Mouse (Mus musculus) spleen, adult 2 months (tissue): ENCODE data around the gene Nek7. TPM values are rescaled to one million over a fixed set of nuclear protein-coding genes. Genes with fewer than 3 reads are reported as not detected.

ENCODE experiments used
- DNase-seq, 2 experiments: peaks; one replicate each; pipeline versions ENCODE4 v3.0.0 to v3.0.0-alpha.2; 2012 to 2021; ENCODE audit warnings: low spot score in 2 of 2, low read depth in 1 of 2
- H3K27ac ChIP-seq: fragments of 200-500 bp; 2 replicates; pipeline ENCODE4 v1.5.1; 2012; ENCODE audit warnings: low read length, inconsistent platforms; ENCODE audit not compliant: insufficient read depth
- H3K27me3 ChIP-seq: fragments of 200-500 bp; 2 replicates; pipeline ENCODE4 v1.6.1; 2012; ENCODE audit warnings: mild to moderate bottlenecking, moderate library complexity, low read length, inconsistent platforms; ENCODE audit not compliant: control insufficient read depth, insufficient read depth
- H3K36me3 ChIP-seq: fragments of 200-500 bp; 2 replicates; pipeline ENCODE4 v1.6.1; 2012; ENCODE audit warnings: mild to moderate bottlenecking, low read length, inconsistent platforms; ENCODE audit not compliant: control insufficient read depth, insufficient read depth
- H3K4me1 ChIP-seq: fragments of 200-500 bp; 2 replicates; pipeline ENCODE4 v1.6.1; 2011; ENCODE audit warnings: inconsistent platforms; ENCODE audit not compliant: control insufficient read depth, insufficient read depth, insufficient read length
- H3K4me3 ChIP-seq: fragments of 200-500 bp; 2 replicates; pipeline ENCODE4 v1.5.1; 2011; ENCODE audit warnings: mild to moderate bottlenecking, inconsistent platforms; ENCODE audit not compliant: insufficient read depth, insufficient read length; ENCODE audit errors: extremely low read depth
- CTCF ChIP-seq: fragments of 200-500 bp; IDR thresholded peaks from 2 replicates; pipeline ENCODE4 v1.5.1; 2011; ENCODE audit warnings: mild to moderate bottlenecking, inconsistent platforms; ENCODE audit not compliant: insufficient read depth, insufficient read length, insufficient replicate concordance; ENCODE audit errors: extremely low read depth
- POLR2A ChIP-seq: fragments of 200-500 bp; IDR thresholded peaks from 2 replicates; pipeline ENCODE4 v1.6.1; 2011; ENCODE audit warnings: low read depth, low read length, inconsistent platforms
- WGBS: fragments of 180-500 bp; shearing (Covaris S2); methylation state at CpG from one replicate; pipeline ENCODE4 v1.1.7; 2018; 5-methylcytosine and 5-hydroxymethylcytosine counted together
- polyA plus RNA-seq: library from polyadenylated mRNA; depleted of rRNA; stranded (reverse); fragments of >200 nt; gene quantifications from 2 replicates; pipeline ENCODE4 v1.2.3, GENCODE M21; 2012

The Nek7 gene
- polyA plus RNA-seq, 1 experiment: 6.5 TPM

DNA sequence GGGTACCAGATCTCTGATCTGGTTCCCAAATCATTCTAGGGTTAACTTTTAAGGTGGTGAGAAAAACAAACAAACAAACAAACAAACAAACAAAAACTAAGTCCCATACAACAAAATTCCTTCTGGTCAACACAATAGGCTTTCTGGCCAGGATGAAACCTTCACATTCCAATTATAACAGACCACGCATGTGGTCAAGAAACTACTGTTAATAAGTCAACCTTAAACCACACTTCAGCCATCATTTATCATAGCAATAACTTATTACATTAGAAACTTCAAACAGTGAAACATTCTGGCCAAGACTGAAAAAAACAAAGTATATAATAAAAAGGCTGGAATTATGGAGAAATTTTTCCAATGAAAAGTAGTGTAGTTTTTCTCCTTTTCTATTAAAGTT is 14.6 kb upstream of the Nek7 start:
- WGBS: 92% methylated on average over 1 of the region's 1 CpGs
- TF ChIP-seq CTCF: no peak
- TF ChIP-seq POLR2A: no peak

GRCm38 (mm10) chr1:138628919-138629318 is 9.0 kb upstream of the Nek7 start:
- H3K27me3 ChIP-seq: no peaks in the 10 kb centered on the region

More for the DNA sequence above, 14.6 kb upstream of the Nek7 start:
- Histone ChIP-seq H3K4me3 (no peak overlapping the region), H3K27ac (no peak overlapping the region), H3K4me1 (no peaks in the 10 kb centered on the region), H3K27me3 (no peaks in the 10 kb centered on the region), H3K36me3 (no peaks in the 10 kb centered on the region)
- DNase-seq: no peak

GRCm38 (mm10) chr1:138628486-138628885 is 8.5 kb upstream of the Nek7 start:
- no peak for DNase-seq
- H3K27ac ChIP-seq: no peak overlapping the region
- H3K4me1 ChIP-seq: no peaks in the 10 kb centered on the region
- no peaks in the 10 kb centered on the region for H3K36me3 ChIP-seq
- H3K4me3 ChIP-seq: no peak overlapping the region
- H3K27me3 ChIP-seq: no peaks in the 10 kb centered on the region
- WGBS: 93% methylated on average over 3 of the region's 3 CpGs
- TF ChIP-seq CTCF (no peak), POLR2A (no peak)

More at GRCm38 (mm10) chr1:138628919-138629318, 9.0 kb upstream of the Nek7 start:
- H3K27ac ChIP-seq: no peak overlapping the region
- 66% methylated on average over 4 of the region's 4 CpGs for WGBS
- DNase-seq: no peak
- H3K4me1 ChIP-seq: no peaks in the 10 kb centered on the region
- H3K4me3 ChIP-seq: no peak overlapping the region
- no peak for TF ChIP-seq POLR2A
- TF ChIP-seq CTCF: no peak
- H3K36me3 ChIP-seq: no peaks in the 10 kb centered on the region

DNA sequence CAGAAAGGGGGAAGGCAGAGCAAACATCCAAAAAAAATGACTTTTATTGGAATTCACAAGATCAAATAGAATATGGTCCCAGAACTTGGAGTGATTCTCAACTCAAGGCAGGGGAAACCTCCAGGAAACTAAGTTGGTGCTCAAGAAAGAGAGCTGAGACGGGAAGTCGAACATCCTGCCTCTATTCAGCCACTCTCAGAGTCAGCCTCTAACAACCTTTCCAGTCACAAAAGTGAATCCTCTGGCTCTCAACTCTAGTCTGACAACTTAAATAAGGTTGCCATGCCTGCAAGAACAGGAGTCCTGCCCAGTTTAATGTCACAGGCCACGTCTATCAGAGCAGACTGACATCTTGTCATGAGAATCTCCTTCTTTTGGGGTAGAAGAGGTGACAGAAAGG is 7.9 kb upstream of the Nek7 start:
- DNase-seq: no peak
- no peaks in the 10 kb centered on the region for H3K36me3 ChIP-seq
- TF ChIP-seq POLR2A (no peak), CTCF (no peak)
- no peak overlapping the region for H3K4me3 ChIP-seq
- no peaks in the 10 kb centered on the region for H3K4me1 ChIP-seq
- no peaks in the 10 kb centered on the region for H3K27me3 ChIP-seq
- WGBS: 75% methylated on average over 3 of the region's 3 CpGs
- H3K27ac ChIP-seq: no peak overlapping the region

DNA sequence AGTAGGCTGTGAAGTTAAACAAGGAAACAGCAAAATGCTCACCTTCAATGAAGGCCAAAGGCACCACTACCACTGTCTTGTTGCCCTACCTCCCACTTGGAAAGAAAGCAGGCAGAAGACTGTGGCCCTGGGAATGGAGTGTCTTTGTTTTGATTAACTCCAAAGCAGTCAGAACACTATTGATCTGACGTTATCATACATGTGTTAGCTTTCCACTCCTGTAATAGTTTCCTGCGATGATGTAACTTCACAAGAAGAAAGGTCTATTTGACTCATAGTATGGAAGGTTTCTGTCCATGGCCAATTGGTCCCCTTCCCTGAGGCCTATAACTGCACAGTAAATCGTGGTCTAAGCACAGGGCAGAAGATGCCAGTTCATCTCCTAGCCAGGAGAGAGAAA is 6.3 kb upstream of the Nek7 start:
- 83% methylated on average over 3 of the region's 3 CpGs for WGBS
- Histone ChIP-seq H3K4me3 (no peak overlapping the region), H3K27me3 (no peaks in the 10 kb centered on the region), H3K27ac (no peak overlapping the region), H3K4me1 (no peaks in the 10 kb centered on the region), H3K36me3 (no peaks in the 10 kb centered on the region)
- TF ChIP-seq CTCF: no peak
- no peak for TF ChIP-seq POLR2A
- DNase-seq: no peak

DNA sequence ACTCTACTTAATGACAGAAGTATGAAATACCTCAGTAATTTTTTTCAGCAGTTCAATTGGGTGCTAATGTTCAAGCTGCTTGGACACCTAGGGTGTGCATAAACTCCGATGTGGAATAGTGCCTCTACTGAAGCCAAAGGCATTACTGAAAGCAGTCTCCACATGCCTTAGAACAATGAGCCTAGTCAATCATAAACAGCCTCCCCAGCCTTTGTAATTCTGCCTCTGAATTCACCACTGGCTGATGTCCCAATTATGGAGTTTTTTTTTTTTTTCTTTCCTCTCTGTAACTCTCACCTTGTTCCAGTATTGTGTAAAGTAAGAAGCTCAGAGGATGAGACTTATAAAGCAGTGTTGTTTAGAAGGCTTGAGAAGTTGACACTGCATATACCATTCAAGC is 3.9 kb upstream of the Nek7 start:
- Histone ChIP-seq H3K27me3 (no peaks in the 10 kb centered on the region), H3K4me1 (no peaks in the 10 kb centered on the region), H3K4me3 (no peak overlapping the region), H3K27ac (no peak overlapping the region), H3K36me3 (no peaks in the 10 kb centered on the region)
- DNase-seq: no peak
- TF ChIP-seq CTCF (no peak), POLR2A (no peak)
- WGBS: 98% methylated on average over 1 of the region's 1 CpGs

DNA sequence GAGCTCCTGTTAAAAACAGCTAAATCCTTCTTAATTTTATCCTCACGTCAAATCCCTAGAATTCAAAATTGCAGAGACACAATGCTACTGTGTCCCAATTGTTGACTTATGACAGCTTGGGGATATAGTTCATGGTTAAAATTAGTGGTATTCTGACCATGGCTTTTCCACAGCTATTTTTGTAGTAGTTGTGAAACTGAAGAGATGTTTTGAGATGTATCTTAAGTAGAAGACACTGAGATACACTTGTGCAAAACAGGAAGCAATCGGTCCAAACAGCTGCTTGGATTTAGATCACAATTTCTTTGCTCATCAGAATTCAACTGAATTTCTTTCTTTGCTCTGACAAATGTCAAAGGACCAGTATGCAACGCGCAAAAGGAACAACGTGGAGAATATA is 2.9 kb upstream of the Nek7 start:
- Histone ChIP-seq H3K27ac (no peak overlapping the region), H3K4me1 (no peaks in the 10 kb centered on the region), H3K4me3 (no peak overlapping the region), H3K36me3 (no peaks in the 10 kb centered on the region), H3K27me3 (no peaks in the 10 kb centered on the region)
- DNase-seq: no peak
- WGBS: 78% methylated on average over 5 of the region's 5 CpGs
- TF ChIP-seq CTCF (no peak), POLR2A (no peak)
